ENCODE assay signal across 9 mouse cellular contexts in genomic region chr10:108524306-108525029, GRCm38 (mm10).
DNase-seq lines count a peak whose midpoint lies in the region; ATAC-seq lines count a peak whose summit lies in the region.
"Had no signal": no experiment of that assay in that cellular context is flagged by ENCODE, and none has a peak within 500 bp of the region (broad histone marks: within the 10 kb centered on the region; RNA-seq: fewer than 3 reads in every experiment).

No protein-coding gene starts in this region.

- no peak overlapping the region for H3K4me3 ChIP-seq in embryonic facial prominence, embryonic 10.5 days
- H3K4me3 ChIP-seq: embryonic facial prominence, embryonic 15.5 days had no signal

- peaks cover 5% of the 10 kb centered on the region for H3K4me1 ChIP-seq in embryonic facial prominence, embryonic 10.5 days

- H3K9me3 ChIP-seq in embryonic facial prominence, embryonic 10.5 days = no peaks in the 10 kb centered on the region
- H3K9me3 ChIP-seq: embryonic facial prominence, embryonic 15.5 days had no signal

- no peak overlapping the region for H3K27ac ChIP-seq in embryonic facial prominence, embryonic 10.5 days (replicated peaks)
- H3K27ac ChIP-seq: embryonic facial prominence, embryonic 15.5 days had no signal

- WGBS in embryonic facial prominence, embryonic 10.5 days = 48% methylated on average over 6 of the region's 6 CpGs

- peak; percentile 21 for DNase-seq in heart, adult 8-10 months (ENCODE audit: low spot score)
- DNase-seq in heart, postnatal 4 days = no peak
- DNase-seq in ES-CJ7 (ENCODE audit: low read depth, low spot score) = peak; percentile 49
- peak; percentile 26 for DNase-seq in embryonic facial prominence, embryonic 10.5 days (ENCODE audit: low spot score)
- DNase-seq in lung, postnatal 25 days (ENCODE audit: low spot score) = peak; percentile 47
- DNase-seq in natural killer cell, adult 2 months (ENCODE audit: low spot score in 2 of 2) = no peak
- no peak for DNase-seq in layer of hippocampus, adult 9-10 months (ENCODE audit: low spot score)

- ATAC-seq in megakaryocyte-erythroid progenitor cell, adult 5-6 weeks (replicated peaks; ENCODE audit: low FRiP score, low TSS enrichment, poor library complexity, severe bottlenecking) = no peak

- no peaks in the 10 kb centered on the region for H3K36me3 ChIP-seq in embryonic facial prominence, embryonic 10.5 days (replicated peaks)
- H3K36me3 ChIP-seq: embryonic facial prominence, embryonic 15.5 days had no signal

- H3K27me3 ChIP-seq in embryonic facial prominence, embryonic 10.5 days (replicated peaks; ENCODE audit: low read depth, poor library complexity, severe bottlenecking) = no peaks in the 10 kb centered on the region
- H3K27me3 ChIP-seq: embryonic facial prominence, embryonic 15.5 days had no signal

Comparison
In these comparisons a context has a peak if more than half of its experiments do, and no peak if none do; other contexts are left out.
1. DNase-seq: peak in heart, adult 8-10 months (single experiment), ES-CJ7 (single experiment), embryonic facial prominence, embryonic 10.5 days (single experiment) and lung, postnatal 25 days (single experiment); none in heart, postnatal 4 days (single experiment), natural killer cell, adult 2 months (0 of 2) and layer of hippocampus, adult 9-10 months (single experiment).